Mouse (Mus musculus) forebrain, embryonic 15.5 days (tissue): Measurements from ENCODE around the gene Cpm. TPM values are rescaled to one million over a fixed set of nuclear protein-coding genes. Genes with fewer than 3 reads are reported as not detected.

Source experiments
- ATAC-seq: fragments of 200-750 bp; cut with Nextera tagmentation; replicated peaks from 2 replicates; pipeline ENCODE4 v1.8.0; 2017; ENCODE audit warnings: mild to moderate bottlenecking, moderate TSS enrichment, moderate library complexity
- H3K27ac ChIP-seq: fragments of 300-500 bp; sonication (generic); replicated peaks from 2 replicates; pipeline ENCODE4 v1.5.1; 2015; ENCODE audit warnings: mild to moderate bottlenecking, inconsistent platforms
- H3K27me3 ChIP-seq: fragments of 300-500 bp; sonication (generic); 2 replicates; pipeline ENCODE4 v1.6.1; 2015; ENCODE audit warnings: inconsistent platforms
- H3K36me3 ChIP-seq: fragments of 300-500 bp; sonication (generic); 2 replicates; pipeline ENCODE4 v1.6.1; 2015; ENCODE audit warnings: mild to moderate bottlenecking, inconsistent platforms
- H3K4me1 ChIP-seq: fragments of 300-500 bp; sonication (generic); 2 replicates; pipeline ENCODE4 v1.6.1; 2015; ENCODE audit warnings: inconsistent platforms
- H3K4me2 ChIP-seq: fragments of 300-500 bp; sonication (generic); replicated peaks from 2 replicates; pipeline ENCODE4 v1.6.1; 2015; ENCODE audit warnings: mild to moderate bottlenecking, inconsistent platforms
- H3K4me3 ChIP-seq: fragments of 300-500 bp; sonication (generic); 2 replicates; pipeline ENCODE4 v1.5.1; 2015; ENCODE audit warnings: mild to moderate bottlenecking, inconsistent platforms
- H3K9ac ChIP-seq: fragments of 300-500 bp; sonication (generic); replicated peaks from 2 replicates; pipeline ENCODE4 v1.6.1; 2015; ENCODE audit warnings: mild to moderate bottlenecking, inconsistent platforms
- H3K9me3 ChIP-seq: fragments of 300-500 bp; sonication (generic); 2 replicates; pipeline ENCODE4 v1.6.1; 2016; ENCODE audit warnings: inconsistent platforms
- WGBS: fragments of 180-500 bp; shearing (Covaris S2); methylation state at CpG from one replicate; pipeline ENCODE4 v1.1.7; 2015; ENCODE audit warnings: mixed read lengths; 5-methylcytosine and 5-hydroxymethylcytosine counted together
- polyA plus RNA-seq: library from polyadenylated mRNA; unstranded; fragments of >200 nt; fragmentation: Nextera tagmentation; extraction: Ambion mirVana; gene quantifications from 2 replicates; pipeline ENCODE4 v1.2.1, GENCODE M21; 2015

The Cpm gene
- polyA plus RNA-seq, 1 experiment from 2014 or later: 4.0 TPM

- Histone ChIP-seq H3K4me3 (no peak overlapping the region), H3K9me3 (no peaks in the 10 kb centered on the region), H3K9ac (no peak overlapping the region), H3K4me1 (0 out of 2 replicates have a peak, but pooled peaks cover 5% of the 10 kb centered on the region), H3K36me3 (no peaks in the 10 kb centered on the region), H3K27ac (no peak overlapping the region), H3K4me2 (no peak overlapping the region), H3K27me3 (no peaks in the 10 kb centered on the region)
- 18% methylated on average over 4 of the region's 4 CpGs for WGBS
- ATAC-seq: no peak
These were observed 88.3 kb downstream of the Cpm start for GRCm38 (mm10) chr10:117717583-117717982.

- 0 out of 2 replicates have a peak, but pooled peaks cover 5% of the 10 kb centered on the region for H3K4me1 ChIP-seq
- H3K4me3 ChIP-seq: no peak overlapping the region
- H3K27me3 ChIP-seq: no peaks in the 10 kb centered on the region
- no peak for ATAC-seq
- 54% methylated on average over 19 of the region's 19 CpGs for WGBS
- H3K9ac ChIP-seq: no peak overlapping the region
- H3K36me3 ChIP-seq: no peaks in the 10 kb centered on the region
- no peak overlapping the region for H3K4me2 ChIP-seq
- H3K27ac ChIP-seq: no peak overlapping the region; the same call in 1 of the 2 replicates
- H3K9me3 ChIP-seq: no peaks in the 10 kb centered on the region
These were observed 89.1 kb downstream of the Cpm start for GRCm38 (mm10) chr10:117718161-117719119.

- H3K9ac ChIP-seq: no peak overlapping the region
- no peaks in the 10 kb centered on the region for H3K36me3 ChIP-seq
- no peak for ATAC-seq
- no peaks in the 10 kb centered on the region for H3K4me1 ChIP-seq
- no peaks in the 10 kb centered on the region for H3K9me3 ChIP-seq
- H3K4me3 ChIP-seq: no peak overlapping the region
- no peaks in the 10 kb centered on the region for H3K27me3 ChIP-seq
- H3K27ac ChIP-seq: no peak overlapping the region
- WGBS: 79% methylated on average over 5 of the region's 5 CpGs
- H3K4me2 ChIP-seq: no peak overlapping the region
These were observed 94.9 kb downstream of the Cpm start for GRCm38 (mm10) chr10:117724136-117724718.

- H3K27me3 ChIP-seq: no peaks in the 10 kb centered on the region
- ATAC-seq: no peak
- H3K9ac ChIP-seq: no peak overlapping the region
- no peak overlapping the region for H3K4me2 ChIP-seq
- H3K4me3 ChIP-seq: no peak overlapping the region
- 95% methylated on average over 3 of the region's 3 CpGs for WGBS
- H3K36me3 ChIP-seq: no peaks in the 10 kb centered on the region
- H3K9me3 ChIP-seq: no peaks in the 10 kb centered on the region
- H3K27ac ChIP-seq: no peak overlapping the region
- no peaks in the 10 kb centered on the region for H3K4me1 ChIP-seq
These were observed 95.6 kb downstream of the Cpm start for GRCm38 (mm10) chr10:117724804-117725361.

- no peaks in the 10 kb centered on the region for H3K4me1 ChIP-seq
- H3K9me3 ChIP-seq: no peaks in the 10 kb centered on the region
- H3K27me3 ChIP-seq: no peaks in the 10 kb centered on the region
- no peak overlapping the region for H3K27ac ChIP-seq
- WGBS: 80% methylated on average over 7 of the region's 7 CpGs
- no peaks in the 10 kb centered on the region for H3K36me3 ChIP-seq
- no peak overlapping the region for H3K9ac ChIP-seq
- no peak overlapping the region for H3K4me3 ChIP-seq
- no peak overlapping the region for H3K4me2 ChIP-seq
- ATAC-seq: no peak
These were observed 96.4 kb downstream of the Cpm start for GRCm38 (mm10) chr10:117725671-117726070.

- Histone ChIP-seq H3K27me3 (no peaks in the 10 kb centered on the region), H3K36me3 (no peaks in the 10 kb centered on the region), H3K4me1 (no peaks in the 10 kb centered on the region), H3K27ac (no peak overlapping the region), H3K9me3 (no peaks in the 10 kb centered on the region), H3K9ac (no peak overlapping the region), H3K4me2 (no peak overlapping the region), H3K4me3 (no peak overlapping the region)
- ATAC-seq: no peak
- 92% methylated on average over 4 of the region's 4 CpGs for WGBS
These were observed 97.0 kb downstream of the Cpm start for GRCm38 (mm10) chr10:117726350-117726749.

GRCm38 (mm10) chr10:117726888-117727385 lies 97.6 kb downstream of the Cpm start:
- Histone ChIP-seq H3K4me3 (no peak overlapping the region), H3K4me2 (no peak overlapping the region), H3K27ac (no peak overlapping the region), H3K27me3 (no peaks in the 10 kb centered on the region), H3K36me3 (no peaks in the 10 kb centered on the region), H3K9me3 (no peaks in the 10 kb centered on the region), H3K9ac (no peak overlapping the region), H3K4me1 (no peaks in the 10 kb centered on the region)
- ATAC-seq: no peak
- 93% methylated on average over 4 of the region's 4 CpGs for WGBS

GRCm38 (mm10) chr10:117727518-117728110 lies 98.3 kb downstream of the Cpm start:
- Histone ChIP-seq H3K27me3 (no peaks in the 10 kb centered on the region), H3K4me3 (no peak overlapping the region), H3K36me3 (no peaks in the 10 kb centered on the region), H3K27ac (no peak overlapping the region), H3K4me1 (no peaks in the 10 kb centered on the region), H3K9me3 (no peaks in the 10 kb centered on the region), H3K4me2 (no peak overlapping the region), H3K9ac (no peak overlapping the region)
- 70% methylated on average over 9 of the region's 9 CpGs for WGBS
- no peak for ATAC-seq

GRCm38 (mm10) chr10:117728574-117728973 lies 99.3 kb downstream of the Cpm start:
- 87% methylated on average over 5 of the region's 5 CpGs for WGBS
- ATAC-seq: no peak
- no peak overlapping the region for H3K9ac ChIP-seq
- no peak overlapping the region for H3K4me2 ChIP-seq
- no peaks in the 10 kb centered on the region for H3K4me1 ChIP-seq
- H3K4me3 ChIP-seq: no peak overlapping the region
- H3K27ac ChIP-seq: no peak overlapping the region
- H3K27me3 ChIP-seq: no peaks in the 10 kb centered on the region
- peaks cover 3% of the 10 kb centered on the region; the same call in 1 of the 2 replicates for H3K36me3 ChIP-seq
- H3K9me3 ChIP-seq: no peaks in the 10 kb centered on the region

- H3K4me3 ChIP-seq: no peak overlapping the region
- 81% methylated on average over 11 of the region's 11 CpGs for WGBS
- no peaks in the 10 kb centered on the region for H3K9me3 ChIP-seq
- H3K27ac ChIP-seq: no peak overlapping the region
- no peaks in the 10 kb centered on the region for H3K4me1 ChIP-seq
- no peak for ATAC-seq
- no peak overlapping the region for H3K4me2 ChIP-seq
- H3K9ac ChIP-seq: no peak overlapping the region
- H3K36me3 ChIP-seq: peaks cover 3% of the 10 kb centered on the region; the same call in 1 of the 2 replicates
- no peaks in the 10 kb centered on the region for H3K27me3 ChIP-seq
These were observed 100.0 kb downstream of the Cpm start for GRCm38 (mm10) chr10:117729139-117729814.

GRCm38 (mm10) chr10:117730140-117730539 lies 100.8 kb downstream of the Cpm start:
- Histone ChIP-seq H3K9ac (no peak overlapping the region), H3K36me3 (peaks cover 3% of the 10 kb centered on the region; the same call in 1 of the 2 replicates), H3K4me2 (no peak overlapping the region), H3K27ac (no peak overlapping the region), H3K27me3 (no peaks in the 10 kb centered on the region), H3K4me1 (no peaks in the 10 kb centered on the region), H3K9me3 (no peaks in the 10 kb centered on the region), H3K4me3 (no peak overlapping the region)
- no peak for ATAC-seq
- 96% methylated on average over 7 of the region's 7 CpGs for WGBS
